Mouse (Mus musculus) hindbrain, postnatal 0 days (tissue): ENCODE measurements at regions not wholly inside any gene's neighbourhood (a gene's known extent, or its start where the extent isn't known, plus 50 kb on each side); places are given as distances from the start of the nearest gene placed in this dataset.
A peak's percentile ranks its signal among the peaks of the same experiment; 100 is the strongest.

Experiments used
- ATAC-seq: fragments of 200-750 bp; cut with Nextera tagmentation; 2 replicates; pipeline ENCODE4 v1.8.0; 2017; ENCODE audit warnings: mild to moderate bottlenecking, moderate TSS enrichment, moderate library complexity
- DNase-seq: peaks from one replicate; pipeline ENCODE4 v3.0.0-alpha.2; 2015; ENCODE audit warnings: low spot score
- H3K27ac ChIP-seq: fragments of 300-500 bp; sonication (generic); 2 replicates; pipeline ENCODE4 v1.5.1; 2014; ENCODE audit warnings: mild to moderate bottlenecking
- H3K27me3 ChIP-seq: fragments of 300-500 bp; sonication (generic); 2 replicates; pipeline ENCODE4 v1.6.1; 2014; ENCODE audit warnings: low read length, mixed read lengths; ENCODE audit not compliant: insufficient read depth
- H3K36me3 ChIP-seq: fragments of 300-500 bp; sonication (generic); 2 replicates; pipeline ENCODE4 v1.6.1; 2014; ENCODE audit warnings: low read length, mixed read lengths; ENCODE audit not compliant: insufficient read depth
- H3K4me1 ChIP-seq: fragments of 300-500 bp; sonication (generic); 2 replicates; pipeline ENCODE4 v1.6.1; 2014; ENCODE audit warnings: antibody characterized with exemption, low read length, mixed read lengths; ENCODE audit not compliant: insufficient read depth
- H3K4me2 ChIP-seq: fragments of 300-500 bp; sonication (generic); 2 replicates; pipeline ENCODE4 v1.6.1; 2014; ENCODE audit warnings: low read depth, mild to moderate bottlenecking, low read length, moderate library complexity, mixed read lengths
- H3K4me3 ChIP-seq: fragments of 300-500 bp; sonication (generic); 2 replicates; pipeline ENCODE4 v1.5.1; 2014; ENCODE audit warnings: low read length
- H3K9ac ChIP-seq: fragments of 300-500 bp; sonication (generic); replicated peaks from 2 replicates; pipeline ENCODE4 v1.6.1; 2014; ENCODE audit warnings: mild to moderate bottlenecking, low read length, moderate library complexity, mixed read lengths
- H3K9me3 ChIP-seq: fragments of 300-500 bp; sonication (generic); 2 replicates; pipeline ENCODE4 v1.6.1; 2016; ENCODE audit warnings: low read length, mixed read lengths
- CTCF ChIP-seq: IDR thresholded peaks from 2 replicates; pipeline ENCODE4 v1.5.1; 2016; ENCODE audit warnings: antibody characterized with exemption, control low read depth, low read depth
- whole genome bisulfite sequencing: fragments of 180-500 bp; shearing (Covaris S2); extraction: QIAGEN DNeasy Blood & Tissue Kit; methylation state at CpG from one replicate; pipeline ENCODE4 v1.1.7; 2014; 5-methylcytosine and 5-hydroxymethylcytosine counted together

GRCm38 (mm10) chr15:63616506-63617208 is 228.3 kb downstream of the Gsdmc2 start:
- DNase-seq (no peak), ATAC-seq (no peak)
- Histone ChIP-seq H3K9me3 (no peaks in the 10 kb centered on the region), H3K4me3 (no peak overlapping the region), H3K9ac (no peak overlapping the region), H3K36me3 (no peaks in the 10 kb centered on the region), H3K4me1 (no peaks in the 10 kb centered on the region), H3K4me2 (no peak overlapping the region), H3K27ac (no peak overlapping the region), H3K27me3 (no peaks in the 10 kb centered on the region)
- 64% methylated on average over 8 of the region's 8 CpGs for WGBS
- TF ChIP-seq CTCF: no peak

- DNase-seq (no peak), ATAC-seq (no peak)
- TF ChIP-seq CTCF: no peak
- H3K9ac ChIP-seq: no peak overlapping the region
- H3K27ac ChIP-seq: no peak overlapping the region
- H3K4me3 ChIP-seq: no peak overlapping the region
- no peaks in the 10 kb centered on the region for H3K36me3 ChIP-seq
- no peaks in the 10 kb centered on the region for H3K9me3 ChIP-seq
- no peaks in the 10 kb centered on the region for H3K4me1 ChIP-seq
- H3K27me3 ChIP-seq: no peaks in the 10 kb centered on the region
- WGBS: 96% methylated on average over 2 of the region's 2 CpGs
- no peak overlapping the region for H3K4me2 ChIP-seq
Observed at GRCm38 (mm10) chr15:63614191-63614590, 230.8 kb downstream of the Gsdmc2 start.

GRCm38 (mm10) chr15:63613120-63613519 is 231.9 kb downstream of the Gsdmc2 start:
- ATAC-seq (no peak), DNase-seq (no peak)
- H3K9ac ChIP-seq: no peak overlapping the region
- no peak for TF ChIP-seq CTCF
- no peaks in the 10 kb centered on the region for H3K27me3 ChIP-seq
- no peak overlapping the region for H3K4me3 ChIP-seq
- no peaks in the 10 kb centered on the region for H3K4me1 ChIP-seq
- no peaks in the 10 kb centered on the region for H3K9me3 ChIP-seq
- no peak overlapping the region for H3K4me2 ChIP-seq
- H3K36me3 ChIP-seq: no peaks in the 10 kb centered on the region
- 84% methylated on average over 1 of the region's 1 CpGs for WGBS
- no peak overlapping the region for H3K27ac ChIP-seq

GRCm38 (mm10) chr15:63611161-63611560 is 233.8 kb downstream of the Gsdmc2 start:
- no peak overlapping the region for H3K4me3 ChIP-seq
- no peaks in the 10 kb centered on the region for H3K27me3 ChIP-seq
- TF ChIP-seq CTCF: no peak
- 81% methylated on average over 3 of the region's 3 CpGs for WGBS
- no peak for DNase-seq
- no peak overlapping the region for H3K4me2 ChIP-seq
- H3K9me3 ChIP-seq: no peaks in the 10 kb centered on the region
- no peak overlapping the region for H3K27ac ChIP-seq
- ATAC-seq: no peak
- H3K9ac ChIP-seq: no peak overlapping the region
- H3K36me3 ChIP-seq: no peaks in the 10 kb centered on the region
- no peaks in the 10 kb centered on the region for H3K4me1 ChIP-seq

- no peak for TF ChIP-seq CTCF
- Histone ChIP-seq H3K4me2 (no peak overlapping the region), H3K4me1 (no peaks in the 10 kb centered on the region), H3K4me3 (no peak overlapping the region), H3K9me3 (no peaks in the 10 kb centered on the region), H3K9ac (no peak overlapping the region), H3K36me3 (no peaks in the 10 kb centered on the region), H3K27ac (no peak overlapping the region), H3K27me3 (no peaks in the 10 kb centered on the region)
- DNase-seq (no peak), ATAC-seq (no peak)
- WGBS: 87% methylated on average over 8 of the region's 8 CpGs
Observed at GRCm38 (mm10) chr15:63603100-63603714, 241.8 kb downstream of the Gsdmc2 start.

GRCm38 (mm10) chr15:63601543-63601942 is 243.4 kb downstream of the Gsdmc2 start:
- Histone ChIP-seq H3K27ac (no peak overlapping the region), H3K9ac (no peak overlapping the region), H3K27me3 (no peaks in the 10 kb centered on the region), H3K4me2 (no peak overlapping the region), H3K4me1 (no peaks in the 10 kb centered on the region), H3K4me3 (no peak overlapping the region), H3K36me3 (no peaks in the 10 kb centered on the region), H3K9me3 (no peaks in the 10 kb centered on the region)
- ATAC-seq (peak; percentile 83; the same call in 1 of the 2 replicates), DNase-seq (peak; percentile 74)
- WGBS: 50% methylated on average over 5 of the region's 5 CpGs
- TF ChIP-seq CTCF: peak; percentile 79

GRCm38 (mm10) chr15:63592758-63593463 is 252.1 kb downstream of the Gsdmc2 start:
- no peak overlapping the region for H3K9ac ChIP-seq
- no peak for ATAC-seq
- H3K4me1 ChIP-seq: no peaks in the 10 kb centered on the region
- TF ChIP-seq CTCF: no peak
- H3K9me3 ChIP-seq: no peaks in the 10 kb centered on the region
- H3K4me2 ChIP-seq: no peak overlapping the region
- WGBS: 92% methylated on average over 5 of the region's 5 CpGs
- H3K27me3 ChIP-seq: no peaks in the 10 kb centered on the region
- no peak for DNase-seq
- no peaks in the 10 kb centered on the region for H3K36me3 ChIP-seq
- H3K27ac ChIP-seq: no peak overlapping the region
- H3K4me3 ChIP-seq: no peak overlapping the region
